Mouse (Mus musculus): ENCODE data around the gene Aass.

The Aass gene

GRCm38 (mm10) chr6:23078273-23078672, 54.5 kb downstream of the Aass start:
- in situ Hi-C loops (cut with MboI; ENCODE audit: unreplicated experiment in 2 of 2): no loop called here

GRCm38 (mm10) chr6:23076060-23076459, 56.7 kb downstream of the Aass start:
- in situ Hi-C loops (cut with MboI; ENCODE audit: unreplicated experiment in 2 of 2): no loop called here

- in situ Hi-C loops (cut with MboI; ENCODE audit: unreplicated experiment in 2 of 2): no loop called here
Observed at GRCm38 (mm10) chr6:23055734-23056133, 77.1 kb downstream of the Aass start.

- in situ Hi-C loops (cut with MboI; ENCODE audit: unreplicated experiment in 2 of 2): no loop called here
Observed at GRCm38 (mm10) chr6:23048836-23049235, 84.0 kb downstream of the Aass start.

- in situ Hi-C loops (cut with MboI; ENCODE audit: unreplicated experiment in 2 of 2): no loop called here
Observed at GRCm38 (mm10) chr6:23028251-23028650, 104.5 kb downstream of the Aass start.

All from v-Abl transformed pro-B cells (cell line).